Mouse (Mus musculus) thymus, adult 2 months (tissue): ENCODE data around the gene Gne. TPM values are rescaled to one million over a fixed set of nuclear protein-coding genes. Genes with fewer than 3 reads are reported as not detected.

Source experiments
- DNase-seq: peaks from one replicate; pipeline ENCODE4 v3.0.0; 2021
- H3K27ac ChIP-seq: fragments of 200-500 bp; 2 replicates; pipeline ENCODE4 v1.5.1; 2012; ENCODE audit warnings: low read length, control low read depth; ENCODE audit not compliant: control insufficient read depth, insufficient read depth
- H3K27me3 ChIP-seq: fragments of 200-500 bp; 2 replicates; pipeline ENCODE4 v1.6.1; 2012; ENCODE audit warnings: mild to moderate bottlenecking, low read length, moderate library complexity, mixed read lengths; ENCODE audit not compliant: control insufficient read depth, insufficient read depth
- H3K36me3 ChIP-seq: fragments of 200-500 bp; 2 replicates; pipeline ENCODE4 v1.6.1; 2012; ENCODE audit warnings: mild to moderate bottlenecking, low read length, moderate library complexity; ENCODE audit not compliant: control insufficient read depth, insufficient read depth
- H3K4me1 ChIP-seq: fragments of 200-500 bp; replicated peaks from 2 replicates; pipeline ENCODE4 v1.6.1; 2012; ENCODE audit warnings: low read length; ENCODE audit not compliant: control insufficient read depth, insufficient read depth
- H3K4me3 ChIP-seq: fragments of 200-500 bp; 2 replicates; pipeline ENCODE4 v1.5.1; 2012; ENCODE audit warnings: mild to moderate bottlenecking, low read length, control low read depth, moderate library complexity; ENCODE audit not compliant: control insufficient read depth, insufficient read depth
- CTCF ChIP-seq: fragments of 200-500 bp; IDR thresholded peaks from 2 replicates; pipeline ENCODE4 v1.5.1; 2012; ENCODE audit warnings: mild to moderate bottlenecking, control low read depth, low read length, moderate library complexity, borderline replicate concordance; ENCODE audit not compliant: control insufficient read depth, poor library complexity, insufficient read depth; ENCODE audit errors: extremely low read depth
- POLR2A ChIP-seq: fragments of 200-500 bp; IDR thresholded peaks from 2 replicates; pipeline ENCODE4 v1.6.1; 2012; ENCODE audit warnings: mild to moderate bottlenecking, low read length, control low read depth, moderate library complexity; ENCODE audit not compliant: control insufficient read depth, poor library complexity, insufficient read depth; ENCODE audit errors: extremely low read depth
- WGBS: fragments of 180-500 bp; shearing (Covaris S2); methylation state at CpG from one replicate; pipeline ENCODE4 v1.1.7; 2018; 5-methylcytosine and 5-hydroxymethylcytosine counted together
- polyA plus RNA-seq: library from polyadenylated mRNA; depleted of rRNA; stranded (reverse); fragments of >200 nt; gene quantifications from 2 replicates; pipeline ENCODE4 v1.2.3, GENCODE M21; 2012

The Gne gene
- polyA plus RNA-seq, 1 experiment = 28.0 TPM

- H3K4me3 ChIP-seq = no peak overlapping the region
- H3K36me3 ChIP-seq = 0 out of 2 replicates have a peak, but pooled peaks cover 4% of the 10 kb centered on the region
- H3K27me3 ChIP-seq = no peaks in the 10 kb centered on the region
- 92% methylated on average over 6 of the region's 6 CpGs for WGBS
- TF ChIP-seq POLR2A (no peak), CTCF (no peak)
- H3K4me1 ChIP-seq = peaks cover 13% of the 10 kb centered on the region
- DNase-seq = no peak
- no peak overlapping the region for H3K27ac ChIP-seq
These were observed 17.1 kb downstream of the Gne start for GRCm38 (mm10) chr4:44066891-44067290.

DNA sequence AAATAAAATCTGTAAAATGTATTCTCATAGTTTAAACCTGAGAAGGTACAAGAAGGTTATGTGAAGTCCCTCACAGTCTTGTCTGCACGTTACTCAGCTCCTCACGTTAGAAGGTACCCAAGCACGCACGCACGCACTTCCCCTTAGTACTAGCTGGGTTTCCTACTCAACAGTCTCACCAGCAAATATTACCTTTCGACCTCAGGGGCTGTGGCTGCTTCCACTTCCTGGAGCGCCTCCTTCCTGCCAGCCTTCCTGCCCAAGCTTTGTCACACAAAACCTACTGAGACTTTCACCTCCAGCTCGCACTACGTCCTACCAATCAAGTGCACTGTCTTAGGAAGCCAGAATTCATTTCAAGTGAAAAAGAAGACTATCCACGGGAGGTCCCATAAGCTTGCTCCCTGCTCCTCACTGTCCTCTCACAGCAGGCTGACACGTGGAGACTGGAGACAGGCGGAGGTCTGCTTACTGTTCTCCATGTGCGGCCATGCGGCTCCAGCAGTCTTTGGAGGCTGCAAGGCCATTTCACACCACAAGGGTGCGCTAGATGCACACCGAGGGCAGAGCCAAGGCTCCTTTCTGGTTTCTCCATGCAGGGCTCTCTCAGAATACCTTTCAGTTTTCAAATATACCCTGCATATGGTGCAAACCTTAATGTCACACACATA lies 18.5 kb downstream of the Gne start:
- peak; percentile 95 for DNase-seq
- H3K27me3 ChIP-seq = no peaks in the 10 kb centered on the region
- 0 out of 2 replicates have a peak, but pooled peaks have one; percentile 33 for TF ChIP-seq POLR2A
- peak; percentile 93 for TF ChIP-seq CTCF
- 2% methylated on average over 16 of the region's 16 CpGs for WGBS
- peaks cover 8% of the 10 kb centered on the region for H3K4me1 ChIP-seq
- peak overlapping the region; percentile 33 for H3K4me3 ChIP-seq
- H3K36me3 ChIP-seq = 0 out of 2 replicates have a peak, but pooled peaks cover 4% of the 10 kb centered on the region
- peak overlapping the region; percentile 57 for H3K27ac ChIP-seq

DNA sequence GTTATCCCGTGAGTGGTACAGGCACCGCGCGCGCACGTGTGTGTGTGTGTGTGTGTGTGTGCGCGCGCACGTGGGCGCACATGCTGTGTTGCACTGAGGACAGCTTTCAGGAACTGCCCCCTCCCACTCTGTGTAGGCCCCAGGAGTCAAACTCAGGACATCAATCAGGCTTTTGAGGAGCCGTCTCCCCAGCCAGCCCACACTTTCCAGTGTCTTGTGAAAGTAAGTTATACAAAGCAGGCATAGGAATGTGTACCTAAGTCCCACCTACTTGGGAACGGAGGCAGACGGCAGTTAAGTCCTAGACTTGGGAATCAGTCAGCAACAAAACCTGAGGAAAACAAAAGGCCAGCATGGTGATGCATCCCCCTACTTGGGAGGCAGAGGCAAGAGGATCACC lies 21.2 kb downstream of the Gne start:
- H3K27me3 ChIP-seq = no peaks in the 10 kb centered on the region

GRCm38 (mm10) chr4:44062062-44062461 lies 21.9 kb downstream of the Gne start:
- no peak for DNase-seq
- Histone ChIP-seq H3K4me3 (no peak overlapping the region), H3K27me3 (no peaks in the 10 kb centered on the region), H3K27ac (no peak overlapping the region), H3K4me1 (peaks cover 13% of the 10 kb centered on the region), H3K36me3 (0 out of 2 replicates have a peak, but pooled peaks cover 4% of the 10 kb centered on the region)
- TF ChIP-seq POLR2A = no peak
- no peak for TF ChIP-seq CTCF
- WGBS = 28% methylated on average over 9 of the region's 9 CpGs

More for the DNA sequence above, 21.2 kb downstream of the Gne start:
- Histone ChIP-seq H3K4me1 (peaks cover 13% of the 10 kb centered on the region), H3K4me3 (no peak overlapping the region), H3K27ac (no peak overlapping the region), H3K36me3 (0 out of 2 replicates have a peak, but pooled peaks cover 4% of the 10 kb centered on the region)
- no peak for DNase-seq
- WGBS = 42% methylated on average over 14 of the region's 14 CpGs
- TF ChIP-seq POLR2A (no peak), CTCF (no peak)

GRCm38 (mm10) chr4:44059674-44060073 lies 24.3 kb downstream of the Gne start:
- 0 out of 2 replicates have a peak, but pooled peaks cover 4% of the 10 kb centered on the region for H3K36me3 ChIP-seq
- no peaks in the 10 kb centered on the region for H3K27me3 ChIP-seq
- no peak overlapping the region for H3K27ac ChIP-seq
- WGBS = 61% methylated on average over 13 of the region's 13 CpGs
- no peak for TF ChIP-seq POLR2A
- no peak for TF ChIP-seq CTCF
- no peak overlapping the region for H3K4me3 ChIP-seq
- peaks cover 13% of the 10 kb centered on the region for H3K4me1 ChIP-seq
- DNase-seq = peak; percentile 26

DNA sequence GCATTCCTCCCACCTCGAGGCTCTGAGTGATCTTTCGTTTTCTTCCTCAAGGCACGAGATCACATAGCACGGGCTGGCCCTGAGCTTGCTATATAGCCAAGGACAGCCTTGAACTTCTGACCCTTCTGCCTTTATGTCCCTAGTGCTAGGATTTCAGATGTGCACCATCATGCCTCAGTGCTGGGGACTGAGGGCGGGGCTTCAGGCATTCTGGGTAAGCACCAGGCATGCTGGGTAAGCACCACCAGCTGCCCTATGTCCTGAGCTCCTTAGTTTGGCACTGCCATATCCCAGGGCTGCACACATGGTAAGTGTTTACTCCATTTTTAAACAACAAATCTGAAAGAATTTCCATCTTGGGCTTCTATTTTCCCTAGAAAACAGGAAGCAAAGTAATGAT lies 34.2 kb downstream of the Gne start:
- Histone ChIP-seq H3K4me3 (no peak overlapping the region), H3K27ac (no peak overlapping the region), H3K4me1 (no peaks in the 10 kb centered on the region), H3K36me3 (peaks cover 10% of the 10 kb centered on the region), H3K27me3 (no peaks in the 10 kb centered on the region)
- DNase-seq = no peak
- WGBS = 94% methylated on average over 5 of the region's 5 CpGs
- TF ChIP-seq CTCF (no peak), POLR2A (no peak)

DNA sequence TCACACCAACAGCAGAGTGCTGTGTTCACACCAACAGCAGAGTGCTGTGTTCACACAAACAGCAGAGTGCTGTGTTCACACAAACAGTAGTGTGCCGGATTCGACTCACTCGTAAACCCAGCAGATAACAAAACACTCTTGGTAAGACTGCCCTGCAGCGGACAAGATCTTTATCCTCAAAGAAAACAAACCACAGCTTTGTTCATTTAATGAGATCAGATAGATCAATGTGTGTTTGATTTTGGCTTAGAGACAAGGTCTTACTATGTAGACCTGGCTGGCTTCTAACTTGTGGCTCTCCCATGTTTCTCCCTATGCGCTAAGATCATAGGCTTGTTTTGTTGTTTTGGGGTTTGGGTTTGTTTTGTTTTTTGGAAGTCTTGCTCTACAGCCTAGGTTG lies 37.9 kb downstream of the Gne start:
- peaks cover 7% of the 10 kb centered on the region for H3K4me1 ChIP-seq
- H3K4me3 ChIP-seq = no peak overlapping the region
- no peak for DNase-seq
- no peak for TF ChIP-seq CTCF
- no peak for TF ChIP-seq POLR2A
- no peaks in the 10 kb centered on the region for H3K27me3 ChIP-seq
- WGBS = 92% methylated on average over 5 of the region's 5 CpGs
- no peak overlapping the region for H3K27ac ChIP-seq
- peaks cover 18% of the 10 kb centered on the region for H3K36me3 ChIP-seq
